24 mouse cellular contexts compared by ENCODE assay signal in the genomic region with DNA sequence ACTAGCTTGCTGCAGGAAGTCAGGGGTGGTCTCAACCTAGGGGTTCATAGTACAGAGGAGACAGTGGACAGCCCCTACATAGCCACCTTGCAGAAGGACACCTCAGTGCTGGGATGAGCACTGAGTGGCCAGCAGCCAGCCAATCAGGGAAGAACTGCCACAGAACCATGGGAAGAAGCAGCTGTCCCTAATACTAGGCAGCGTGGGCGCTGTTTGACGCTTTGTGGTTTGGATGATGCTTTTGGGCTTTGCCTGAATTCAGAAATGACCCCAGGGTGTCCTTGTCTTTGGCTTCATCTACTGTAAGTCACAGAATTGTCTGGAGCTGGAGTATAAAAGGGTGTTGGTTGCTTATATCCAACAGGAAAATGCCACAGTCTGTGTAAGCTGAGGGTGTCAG.
"Had no signal": no experiment of that assay in that cellular context is flagged by ENCODE, and none has a peak within 500 bp of the region (broad histone marks: within the 10 kb centered on the region; RNA-seq: fewer than 3 reads in every experiment).

No protein-coding gene starts in this region.

- H3K27ac ChIP-seq: gastrocnemius, adult 2 months; heart, adult 2 months; heart, embryonic 13.5 days; heart, embryonic 15.5 days; hindbrain, embryonic 10.5 days; hindbrain, embryonic 12.5 days; hindbrain, embryonic 15.5 days; intestine, embryonic 15.5 days; limb, embryonic 13.5 days; limb, embryonic 15.5 days; liver, embryonic 12.5 days had no signal

- H3K4me1 ChIP-seq: heart, embryonic 15.5 days; hindbrain, embryonic 15.5 days; liver, embryonic 12.5 days had no signal

- H3K4me2 ChIP-seq: heart, embryonic 11.5 days; heart, embryonic 13.5 days; heart, embryonic 15.5 days; hindbrain, embryonic 12.5 days; hindbrain, embryonic 15.5 days; intestine, embryonic 15.5 days; limb, embryonic 13.5 days; limb, embryonic 15.5 days; liver, embryonic 12.5 days had no signal

- H3K27me3 ChIP-seq: hindbrain, embryonic 12.5 days; hindbrain, embryonic 15.5 days; intestine, embryonic 15.5 days; limb, embryonic 15.5 days had no signal

- DNase-seq: gastrocnemius, adult 2 months; gastrocnemius, postnatal 10 days; gastrocnemius, postnatal 25 days; heart, adult 11 months; heart, adult 2 months; heart, postnatal 4 days; kidney, adult 18-20 months; kidney, adult 8-10 months; kidney, postnatal 10 days; kidney, postnatal 25 days; kidney, postnatal 4 days; layer of hippocampus, adult 9-11 months; layer of hippocampus, postnatal 36 days; left cerebral cortex, postnatal 4 days had no signal

- H3K4me3 ChIP-seq: gastrocnemius, adult 2 months; heart, adult 2 months; heart, embryonic 13.5 days; heart, embryonic 15.5 days; hindbrain, embryonic 10.5 days; hindbrain, embryonic 12.5 days; hindbrain, embryonic 15.5 days; intestine, embryonic 15.5 days; limb, embryonic 13.5 days; limb, embryonic 15.5 days; liver, embryonic 12.5 days had no signal

- H3K36me3 ChIP-seq: heart, embryonic 13.5 days; heart, embryonic 15.5 days; hindbrain, embryonic 10.5 days; hindbrain, embryonic 12.5 days; hindbrain, embryonic 15.5 days; intestine, embryonic 15.5 days; limb, embryonic 13.5 days; limb, embryonic 15.5 days; liver, embryonic 12.5 days had no signal
